Mouse (Mus musculus): ENCODE measurements around the gene H1f0. TPM values are rescaled to one million over a fixed set of nuclear protein-coding genes. Genes with fewer than 3 reads are reported as not detected.
"Not testable (repeated sequence)": the region's sequence is repeated elsewhere in the genome, so short reads cannot be mapped to it uniquely, and the experiment has no call there.

The H1f0 gene
- total RNA-seq, 2 experiments from 2014 or later = 74.4 to 86.9 TPM

- DNase-seq (ENCODE audit: low spot score) = no peak
These were observed 25.2 kb upstream of the H1f0 start for GRCm38 (mm10) chr15:79003079-79003478.

- no peak for DNase-seq (ENCODE audit: low spot score)
These were observed 22.7 kb upstream of the H1f0 start for GRCm38 (mm10) chr15:79005581-79005980.

GRCm38 (mm10) chr15:79006638-79007037 lies 21.6 kb upstream of the H1f0 start:
- DNase-seq (ENCODE audit: low spot score) = no peak

GRCm38 (mm10) chr15:79007059-79007458 lies 21.2 kb upstream of the H1f0 start:
- DNase-seq (ENCODE audit: low spot score) = no peak

GRCm38 (mm10) chr15:79007836-79008235 lies 20.4 kb upstream of the H1f0 start:
- not testable (repeated sequence) for DNase-seq (ENCODE audit: low spot score)

- no peak for DNase-seq (ENCODE audit: low spot score)
These were observed 18.5 kb upstream of the H1f0 start for GRCm38 (mm10) chr15:79009734-79010133.

- DNase-seq (ENCODE audit: low spot score) = no peak
These were observed 16.7 kb upstream of the H1f0 start for GRCm38 (mm10) chr15:79011550-79011949.

GRCm38 (mm10) chr15:79013382-79013781 lies 14.9 kb upstream of the H1f0 start:
- no peak for DNase-seq (ENCODE audit: low spot score)

GRCm38 (mm10) chr15:79018191-79018590 lies 10.1 kb upstream of the H1f0 start:
- DNase-seq (ENCODE audit: low spot score) = no peak

GRCm38 (mm10) chr15:79018886-79019285 lies 9.4 kb upstream of the H1f0 start:
- no peak for DNase-seq (ENCODE audit: low spot score)

GRCm38 (mm10) chr15:79022671-79023230 lies 5.5 kb upstream of the H1f0 start:
- no peak for DNase-seq (ENCODE audit: low spot score)

- no peak for DNase-seq (ENCODE audit: low spot score)
These were observed 4.9 kb upstream of the H1f0 start for GRCm38 (mm10) chr15:79023366-79023765.

- no peak for DNase-seq (ENCODE audit: low spot score)
These were observed 2.5 kb upstream of the H1f0 start for GRCm38 (mm10) chr15:79025687-79026308.

GRCm38 (mm10) chr15:79026511-79027290 lies 1.5 kb upstream of the H1f0 start:
- DNase-seq (ENCODE audit: low spot score) = no peak

- no peak for DNase-seq (ENCODE audit: low spot score)
These were observed 702 bp upstream of the H1f0 start for GRCm38 (mm10) chr15:79027291-79028205.

- no peak for DNase-seq (ENCODE audit: low spot score)
These were observed 704 bp downstream of the H1f0 start for GRCm38 (mm10) chr15:79028823-79029484.

GRCm38 (mm10) chr15:79029519-79030241 lies 1.4 kb downstream of the H1f0 start:
- no peak for DNase-seq (ENCODE audit: low spot score)

- peak; percentile 94 for DNase-seq (ENCODE audit: low spot score)
These were observed 2.5 kb downstream of the H1f0 start for GRCm38 (mm10) chr15:79030551-79031435.

- not testable (repeated sequence) for DNase-seq (ENCODE audit: low spot score)
These were observed 3.7 kb downstream of the H1f0 start for GRCm38 (mm10) chr15:79031908-79032307.

Measured in gastrocnemius, adult 18-20 months (tissue).